Mouse (Mus musculus) MEL (cell line): Measurements from ENCODE around the gene Prickle2. TPM values are rescaled to one million over a fixed set of nuclear protein-coding genes. Genes with fewer than 3 reads are reported as not detected.

Source experiments
- DNase-seq: peaks from one replicate; pipeline ENCODE4 v3.0.0; 2011; ENCODE audit warnings: low read depth, low spot score
- H3K27ac ChIP-seq: 2 replicates; pipeline ENCODE4 v1.5.1; 2012; ENCODE audit warnings: low read depth, mild to moderate bottlenecking, control low read depth, low read length, moderate library complexity; ENCODE audit not compliant: control insufficient read depth
- H3K27me3 ChIP-seq, 2 experiments: fragments of 150-350 bp in 1 of 2; sonication (generic) in 1 of 2; 2 replicates each; pipeline ENCODE4 v1.6.1; 2012; ENCODE audit warnings: low read length in 2 of 2, mild to moderate bottlenecking in 2 of 2, improper control_type of control experiment in 1 of 2, moderate library complexity in 1 of 2; ENCODE audit not compliant: insufficient read depth in 2 of 2, control insufficient read depth in 1 of 2
- H3K36me3 ChIP-seq, 2 experiments: 2 replicates each; pipeline ENCODE4 v1.6.1; 2012 to 2014; ENCODE audit warnings: low read length in 2 of 2, improper control_type of control experiment in 1 of 2, inconsistent platforms in 1 of 2, mild to moderate bottlenecking in 1 of 2; ENCODE audit not compliant: insufficient read depth in 2 of 2, control insufficient read depth in 1 of 2
- H3K4me1 ChIP-seq, 2 experiments: fragments of 150-350 bp in 1 of 2; sonication (generic) in 1 of 2; 2 replicates each; pipeline ENCODE4 v1.6.1; 2012; ENCODE audit warnings: low read length in 2 of 2, improper control_type of control experiment in 1 of 2, mild to moderate bottlenecking in 1 of 2; ENCODE audit not compliant: insufficient read depth in 2 of 2, control insufficient read depth in 1 of 2
- H3K4me3 ChIP-seq, 2 experiments: fragments of 150-350 bp in 1 of 2; sonication (generic) in 1 of 2; 2 replicates each; pipeline ENCODE4 v1.5.1; 2012; ENCODE audit warnings: low read depth in 2 of 2, low read length in 2 of 2, mild to moderate bottlenecking in 2 of 2, moderate library complexity in 2 of 2, control low read depth in 1 of 2, improper control_type of control experiment in 1 of 2; ENCODE audit not compliant: control insufficient read depth in 1 of 2, insufficient read depth in 1 of 2
- H3K79me2 ChIP-seq: 2 replicates; pipeline ENCODE4 v1.6.1; 2012; ENCODE audit warnings: mild to moderate bottlenecking, low read length, moderate library complexity; ENCODE audit not compliant: control insufficient read depth, poor library complexity, insufficient read depth
- H3K9ac ChIP-seq: 2 replicates; pipeline ENCODE4 v1.6.1; 2012; ENCODE audit warnings: low read depth, mild to moderate bottlenecking, control low read depth, low read length, moderate library complexity; ENCODE audit not compliant: control insufficient read depth, poor library complexity, severe bottlenecking
- H3K9me3 ChIP-seq: fragments of 150-350 bp; sonication (generic); replicated peaks from 2 replicates; pipeline ENCODE4 v1.6.1; 2012; ENCODE audit warnings: mild to moderate bottlenecking, low read length, improper control_type of control experiment, moderate library complexity; ENCODE audit not compliant: insufficient read depth
- CHD1 ChIP-seq: IDR thresholded peaks from 2 replicates; pipeline ENCODE4 v1.6.1; 2012; ENCODE audit warnings: low read depth, mild to moderate bottlenecking, inconsistent platforms, low read length, improper control_type of control experiment
- CHD2 ChIP-seq: IDR thresholded peaks from 2 replicates; pipeline ENCODE4 v1.6.1; 2011; ENCODE audit warnings: low read length, improper control_type of control experiment
- CTCF ChIP-seq, 3 experiments: IDR thresholded peaks in 2 of 3; conservative IDR thresholded peaks in 1 of 3; 2 replicates each; pipeline ENCODE4 v1.5.1; 2011 to 2012; ENCODE audit warnings: low read length in 3 of 3, low read depth in 2 of 3, mild to moderate bottlenecking in 2 of 3, improper control_type of control experiment in 1 of 3, inconsistent platforms in 1 of 3, mixed read lengths in 1 of 3, moderate library complexity in 1 of 3; ENCODE audit not compliant: control insufficient read depth in 1 of 3, insufficient read depth in 1 of 3, poor library complexity in 1 of 3, severe bottlenecking in 1 of 3
- E2F4 ChIP-seq: IDR thresholded peaks from 2 replicates; pipeline ENCODE4 v1.6.1; 2011; ENCODE audit warnings: low read depth, low read length, improper control_type of control experiment, borderline replicate concordance
- EP300 ChIP-seq, 2 experiments: IDR thresholded peaks; 2 replicates each; pipeline ENCODE4 v1.6.1; 2011; ENCODE audit warnings: improper control_type of control experiment in 2 of 2, low read length in 2 of 2, low read depth in 1 of 2, mild to moderate bottlenecking in 1 of 2
- ETS1 ChIP-seq: IDR thresholded peaks from 2 replicates; pipeline ENCODE4 v1.6.1; 2012; ENCODE audit warnings: low read depth, mild to moderate bottlenecking, inconsistent platforms, low read length, improper control_type of control experiment, moderate library complexity
- GABPA ChIP-seq: IDR thresholded peaks from 2 replicates; pipeline ENCODE4 v1.6.1; 2012; ENCODE audit warnings: low read depth, mild to moderate bottlenecking, inconsistent platforms, low read length, improper control_type of control experiment, moderate library complexity
- KAT2A ChIP-seq: conservative IDR thresholded peaks from 2 replicates; pipeline ENCODE4 v1.6.1; 2012; ENCODE audit warnings: low read depth, low read length, improper control_type of control experiment, inconsistent platforms
- MAFK ChIP-seq: IDR thresholded peaks from 2 replicates; pipeline ENCODE4 v1.6.1; 2011; ENCODE audit warnings: low read depth, mild to moderate bottlenecking, low read length, improper control_type of control experiment, borderline replicate concordance
- MAX ChIP-seq: IDR thresholded peaks from 2 replicates; pipeline ENCODE4 v1.6.1; 2011; ENCODE audit warnings: low read length, improper control_type of control experiment
- MAZ ChIP-seq: IDR thresholded peaks from 2 replicates; pipeline ENCODE4 v1.6.1; 2012; ENCODE audit warnings: low read depth, mild to moderate bottlenecking, inconsistent platforms, low read length, improper control_type of control experiment
- MYC ChIP-seq: IDR thresholded peaks from 2 replicates; pipeline ENCODE4 v1.6.1; 2011; ENCODE audit warnings: low read depth, mild to moderate bottlenecking, low read length, improper control_type of control experiment, moderate library complexity
- NELFE ChIP-seq: IDR thresholded peaks from 2 replicates; pipeline ENCODE4 v1.6.1; 2011; ENCODE audit warnings: low read depth, low read length, improper control_type of control experiment
- POLR2A ChIP-seq, 2 experiments: IDR thresholded peaks; 2 replicates each; pipeline ENCODE4 v1.6.1; 2011 to 2012; ENCODE audit warnings: low read length in 2 of 2, mild to moderate bottlenecking in 2 of 2, control low read depth in 1 of 2, improper control_type of control experiment in 1 of 2, low read depth in 1 of 2, moderate library complexity in 1 of 2; ENCODE audit not compliant: control insufficient read depth in 1 of 2, insufficient read depth in 1 of 2, poor library complexity in 1 of 2
- POLR2AphosphoS2 ChIP-seq: IDR thresholded peaks from 2 replicates; pipeline ENCODE4 v1.6.1; 2011; ENCODE audit warnings: low read length, improper control_type of control experiment
- POLR2AphosphoS5 ChIP-seq: IDR thresholded peaks from 2 replicates; pipeline ENCODE4 v1.6.1; 2012; ENCODE audit warnings: low read depth, borderline replicate concordance, mild to moderate bottlenecking, inconsistent platforms, low read length, moderate library complexity, mixed read lengths
- RAD21 ChIP-seq: IDR thresholded peaks from 2 replicates; pipeline ENCODE4 v1.6.1; 2011; ENCODE audit warnings: mild to moderate bottlenecking, low read depth, low read length, improper control_type of control experiment
- TAL1 ChIP-seq: IDR thresholded peaks from 2 replicates; pipeline ENCODE4 v1.6.1; 2012; ENCODE audit warnings: mild to moderate bottlenecking, inconsistent platforms, low read length, moderate library complexity, mixed read lengths
- TBP ChIP-seq: IDR thresholded peaks from 2 replicates; pipeline ENCODE4 v1.8.0; 2011; ENCODE audit warnings: low read depth, low read length, improper control_type of control experiment
- TCF12 ChIP-seq: IDR thresholded peaks from 2 replicates; pipeline ENCODE4 v1.6.1; 2014; ENCODE audit warnings: low read depth, mild to moderate bottlenecking, inconsistent platforms, low read length, improper control_type of control experiment, moderate library complexity
- UBTF ChIP-seq: IDR thresholded peaks from 2 replicates; pipeline ENCODE4 v1.6.1; 2012; ENCODE audit warnings: low read depth, mild to moderate bottlenecking, inconsistent platforms, low read length, improper control_type of control experiment, moderate library complexity, borderline replicate concordance; ENCODE audit not compliant: insufficient read depth
- USF1 ChIP-seq: IDR thresholded peaks from 2 replicates; pipeline ENCODE4 v1.6.1; 2014; ENCODE audit warnings: low read depth, mild to moderate bottlenecking, inconsistent platforms, low read length, improper control_type of control experiment, moderate library complexity
- ZC3H11A ChIP-seq: IDR thresholded peaks from 2 replicates; pipeline ENCODE4 v1.6.1; 2012; ENCODE audit warnings: low read depth, mild to moderate bottlenecking, inconsistent platforms, low read length, improper control_type of control experiment
- polyA plus RNA-seq, 2 experiments: library from polyadenylated mRNA; stranded (reverse) in 1 of 2; unstranded in 1 of 2; fragments of >175 nt in 1 of 2; fragments of >200 nt in 1 of 2; gene quantifications; 2 replicates each; pipeline versions ENCODE4 v1.2.1 to v1.2.4; 2012; ENCODE audit warnings: low replicate concordance in 2 of 2, low read depth in 1 of 2; ENCODE audit not compliant: insufficient read length in 2 of 2, insufficient read depth in 1 of 2, missing spikeins in 1 of 2
- total RNA-seq: library from RNA; depleted of rRNA; stranded (reverse); fragments of 300-350 nt; gene quantifications from 2 replicates; pipeline ENCODE4 v1.2.3, GENCODE M21; 2012

Prickle2 gene
- total and polyA plus RNA-seq, 3 experiments, result not detected

DNA sequence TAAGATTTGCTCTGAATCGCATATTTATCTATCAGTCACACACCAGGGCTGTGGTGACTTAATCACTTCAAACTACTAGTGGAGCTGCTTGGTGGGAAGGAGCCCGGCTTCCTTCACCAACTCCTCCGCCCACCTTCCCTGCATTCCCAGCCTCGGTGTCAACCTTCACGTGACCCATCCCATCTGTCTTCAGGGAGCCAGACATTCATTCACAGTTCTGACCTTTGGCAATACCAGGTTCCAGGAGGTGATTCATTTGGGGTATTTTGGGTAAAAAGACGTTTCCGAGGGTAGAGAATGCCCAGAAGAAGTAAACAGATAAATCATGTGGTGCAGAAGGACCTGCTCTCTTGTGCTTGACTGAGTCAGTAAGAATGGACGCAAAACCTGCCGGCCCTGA lies 242.2 kb downstream of the Prickle2 start:
- Histone ChIP-seq H3K9ac (no peak overlapping the region), H3K36me3 (no peaks in the 10 kb centered on the region), H3K27ac (no peak overlapping the region), H3K9me3 (no peaks in the 10 kb centered on the region), H3K4me1 (no peaks in the 10 kb centered on the region), H3K79me2 (no peaks in the 10 kb centered on the region), H3K27me3 (no peaks in the 10 kb centered on the region), H3K4me3 (no peak overlapping the region)
- no peak for DNase-seq
- TF ChIP-seq EP300 (IDR thresholded peaks at IDR 0.05; ENCODE audit: low read depth in 1 of 2, low read length in 2 of 2), result no peak
- TF ChIP-seq CHD2, result no peak
- no peak for TF ChIP-seq E2F4
- no peak for TF ChIP-seq MAFK
- TF ChIP-seq ETS1, result no peak

DNA sequence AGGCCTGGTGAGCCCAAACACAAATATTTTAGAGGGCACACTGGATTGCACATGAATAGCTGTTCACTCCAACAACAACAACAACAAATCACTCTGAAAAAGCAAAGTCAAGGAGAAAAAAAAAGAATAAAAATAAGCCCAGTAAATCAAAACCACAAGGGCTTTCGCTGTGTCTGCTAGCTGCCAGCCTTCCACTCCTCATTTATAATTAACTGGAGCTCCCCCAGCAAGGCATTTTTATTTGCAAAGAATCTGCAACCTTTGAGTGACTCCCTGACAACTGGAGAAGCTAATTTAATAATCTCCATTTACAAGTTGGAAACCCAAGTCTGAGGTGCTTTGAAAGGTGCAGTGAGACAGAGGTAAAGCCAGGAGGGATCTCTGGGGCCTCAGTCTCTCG lies 245.2 kb downstream of the Prickle2 start:
- H3K4me3 ChIP-seq, result no peak overlapping the region
- no peaks in the 10 kb centered on the region for H3K27me3 ChIP-seq
- no peak overlapping the region for H3K27ac ChIP-seq
- DNase-seq, result no peak
- H3K9me3 ChIP-seq, result no peaks in the 10 kb centered on the region
- no peak overlapping the region for H3K9ac ChIP-seq
- no peaks in the 10 kb centered on the region for H3K4me1 ChIP-seq
- H3K79me2 ChIP-seq, result no peaks in the 10 kb centered on the region
- H3K36me3 ChIP-seq, result no peaks in the 10 kb centered on the region
- TF ChIP-seq UBTF (no peak), EP300 (IDR thresholded peaks at IDR 0.05; ENCODE audit: low read depth in 1 of 2, low read length in 2 of 2) (no peak), CHD2 (no peak), POLR2A (IDR thresholded peaks at IDR 0.05; ENCODE audit: control insufficient read depth in 1 of 2, insufficient read depth in 1 of 2, low read depth in 1 of 2, low read length in 2 of 2, poor library complexity in 1 of 2) (no peak), USF1 (no peak), POLR2AphosphoS5 (no peak), TBP (no peak), TAL1 (no peak), POLR2AphosphoS2 (no peak)

DNA sequence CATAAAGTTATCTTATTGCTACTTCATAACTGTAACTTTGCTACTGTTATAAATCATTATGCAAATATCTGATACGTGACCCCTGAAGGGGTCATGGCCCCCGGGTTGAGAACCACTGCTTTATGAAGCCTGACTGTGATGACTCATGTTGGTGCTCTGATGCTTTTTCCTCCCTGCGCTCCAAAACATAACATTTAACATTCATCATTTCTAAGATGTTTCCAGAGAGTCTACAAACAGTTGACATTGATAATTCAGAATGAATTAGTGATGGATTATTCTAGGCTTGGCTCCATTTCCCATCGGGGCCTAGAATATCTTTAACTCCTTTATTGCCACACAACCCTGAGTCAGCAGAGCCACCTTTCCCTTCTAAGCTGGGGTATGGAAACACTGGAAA lies 247.9 kb downstream of the Prickle2 start:
- no peaks in the 10 kb centered on the region for H3K27me3 ChIP-seq
- no peak for DNase-seq
- no peak for TF ChIP-seq E2F4
- TF ChIP-seq CTCF (IDR thresholded peaks at IDR 0.05 in 2 of 3, conservative IDR thresholded peaks at IDR 0.05 in 1 of 3; ENCODE audit: control insufficient read depth in 1 of 3, insufficient read depth in 1 of 3, low read depth in 2 of 3, low read length in 3 of 3, poor library complexity in 1 of 3, severe bottlenecking in 1 of 3), result no peak
- TF ChIP-seq POLR2A (IDR thresholded peaks at IDR 0.05; ENCODE audit: control insufficient read depth in 1 of 2, insufficient read depth in 1 of 2, low read depth in 1 of 2, low read length in 2 of 2, poor library complexity in 1 of 2), result no peak
- no peak for TF ChIP-seq MAZ
- TF ChIP-seq POLR2AphosphoS2, result no peak
- no peak for TF ChIP-seq MAX
- TF ChIP-seq RAD21, result no peak
- TF ChIP-seq NELFE, result no peak
- TF ChIP-seq CHD2, result no peak
- TF ChIP-seq CHD1, result no peak
- TF ChIP-seq GABPA, result no peak
- no peak for TF ChIP-seq TCF12
- no peak for TF ChIP-seq ZC3H11A
- TF ChIP-seq MYC, result no peak
- no peak for TF ChIP-seq POLR2AphosphoS5
- no peak for TF ChIP-seq KAT2A
- no peak for TF ChIP-seq TAL1
- no peak overlapping the region for H3K27ac ChIP-seq
- H3K4me1 ChIP-seq, result no peaks in the 10 kb centered on the region
- no peaks in the 10 kb centered on the region for H3K36me3 ChIP-seq
- no peak overlapping the region for H3K9ac ChIP-seq
- no peaks in the 10 kb centered on the region for H3K79me2 ChIP-seq
- no peak overlapping the region for H3K4me3 ChIP-seq
- H3K9me3 ChIP-seq, result no peaks in the 10 kb centered on the region
